Mouse (Mus musculus) limb, embryonic 13.5 days (tissue): Measurements from ENCODE around the gene Zdhhc16. TPM values are rescaled to one million over a fixed set of nuclear protein-coding genes. Genes with fewer than 3 reads are reported as not detected.

Experiments
- ATAC-seq: fragments of 200-750 bp; cut with Nextera tagmentation; 2 replicates; pipeline ENCODE4 v1.8.0; 2017; ENCODE audit warnings: low read depth, moderate number of reproducible peaks, moderate TSS enrichment; ENCODE audit not compliant: low FRiP score
- H3K27ac ChIP-seq: fragments of 300-500 bp; sonication (generic); 2 replicates; pipeline ENCODE4 v1.5.1; 2015; ENCODE audit warnings: inconsistent platforms, mild to moderate bottlenecking, moderate library complexity
- H3K27me3 ChIP-seq: fragments of 300-500 bp; sonication (generic); 2 replicates; pipeline ENCODE4 v1.6.1; 2015; ENCODE audit warnings: mild to moderate bottlenecking, inconsistent platforms
- H3K36me3 ChIP-seq: fragments of 300-500 bp; sonication (generic); 2 replicates; pipeline ENCODE4 v1.6.1; 2015; ENCODE audit warnings: inconsistent platforms, mild to moderate bottlenecking, moderate library complexity
- H3K4me1 ChIP-seq: fragments of 300-500 bp; sonication (generic); 2 replicates; pipeline ENCODE4 v1.6.1; 2015; ENCODE audit warnings: inconsistent platforms
- H3K4me2 ChIP-seq: fragments of 300-500 bp; sonication (generic); replicated peaks from 2 replicates; pipeline ENCODE4 v1.6.1; 2015; ENCODE audit warnings: inconsistent platforms, mild to moderate bottlenecking, moderate library complexity
- H3K4me3 ChIP-seq: fragments of 300-500 bp; sonication (generic); 2 replicates; pipeline ENCODE4 v1.5.1; 2015; ENCODE audit warnings: moderate library complexity, mild to moderate bottlenecking, inconsistent platforms
- H3K9ac ChIP-seq: fragments of 300-500 bp; sonication (generic); 2 replicates; pipeline ENCODE4 v1.6.1; 2015; ENCODE audit warnings: mild to moderate bottlenecking, inconsistent platforms
- H3K9me3 ChIP-seq: fragments of 300-500 bp; sonication (generic); 2 replicates; pipeline ENCODE4 v1.6.1; 2016; ENCODE audit warnings: inconsistent platforms
- WGBS: fragments of 180-500 bp; shearing (Covaris S2); methylation state at CpG from one replicate; pipeline ENCODE4 v1.1.7; 2015; 5-methylcytosine and 5-hydroxymethylcytosine counted together
- polyA plus RNA-seq: library from polyadenylated mRNA; unstranded; fragments of >200 nt; fragmentation: Nextera tagmentation; extraction: Ambion mirVana; gene quantifications from 2 replicates; pipeline ENCODE4 v1.2.1, GENCODE M21; 2015

Gene Zdhhc16
- polyA plus RNA-seq, 1 experiment from 2014 or later = 98.7 TPM

DNA sequence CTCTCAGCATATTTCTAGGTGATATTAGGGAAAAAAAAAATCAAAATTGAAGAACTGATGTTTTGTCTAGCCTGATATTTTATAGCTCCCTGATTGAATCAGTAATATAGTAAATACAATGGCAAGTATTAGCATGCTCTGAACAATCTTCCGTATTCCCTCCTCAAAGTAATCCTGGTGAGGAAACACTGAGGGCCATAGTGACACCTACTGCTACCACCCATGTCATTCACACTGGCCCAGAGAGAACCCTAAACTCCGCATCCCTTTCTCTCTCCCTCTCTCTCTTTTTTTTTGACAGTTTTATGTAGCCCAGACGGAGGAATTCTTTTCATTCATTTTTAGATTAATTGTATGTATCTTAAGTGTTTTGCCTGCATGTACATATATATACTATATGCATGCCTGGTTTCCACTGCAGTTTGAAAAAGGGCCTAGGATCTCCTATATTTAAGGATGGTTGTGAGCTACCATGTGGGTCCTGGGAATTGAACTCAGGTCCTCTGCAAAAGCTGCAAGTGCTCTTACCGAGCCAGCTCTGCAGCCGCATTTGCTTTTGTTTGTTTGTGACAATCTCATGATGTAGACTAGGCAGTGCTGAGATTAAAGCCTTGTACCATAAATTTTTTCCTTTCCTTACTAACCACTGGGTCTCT lies 12.7 kb upstream of the Zdhhc16 start:
- Histone ChIP-seq H3K9ac (no peak overlapping the region), H3K27ac (no peak overlapping the region), H3K4me2 (no peak overlapping the region), H3K27me3 (no peaks in the 10 kb centered on the region), H3K36me3 (peaks cover 73% of the 10 kb centered on the region), H3K4me3 (no peak overlapping the region), H3K9me3 (no peaks in the 10 kb centered on the region), H3K4me1 (no peaks in the 10 kb centered on the region)
- ATAC-seq = no peak
- WGBS = 70% methylated on average over 5 of the region's 5 CpGs

DNA sequence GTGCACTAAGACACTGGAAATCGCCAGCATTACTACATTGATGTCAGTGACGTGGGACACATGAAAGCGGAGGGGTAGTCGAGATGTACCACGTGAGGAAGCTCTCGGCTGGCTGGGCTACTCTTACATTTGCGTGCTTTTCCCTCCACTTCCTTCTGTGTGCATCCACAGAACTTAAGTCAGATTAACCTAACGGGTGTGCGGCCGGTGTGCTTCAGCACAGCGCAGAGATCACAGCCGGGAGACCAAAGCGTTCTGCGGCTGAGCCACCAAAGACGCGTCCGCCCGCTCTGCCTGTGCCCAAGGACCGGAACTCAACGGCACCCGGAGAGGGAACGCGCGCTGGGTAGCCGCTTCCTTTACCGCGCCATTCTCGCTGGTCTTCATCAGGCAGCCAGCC lies 594 bp upstream of the Zdhhc16 start:
- Histone ChIP-seq H3K4me3 (peak overlapping the region; percentile 87), H3K4me1 (peaks cover 21% of the 10 kb centered on the region), H3K27me3 (no peaks in the 10 kb centered on the region), H3K4me2 (peak overlapping the region; percentile 72), H3K9me3 (no peaks in the 10 kb centered on the region), H3K9ac (peak overlapping the region; percentile 85), H3K27ac (peak overlapping the region; percentile 52; the same call in 1 of the 2 replicates), H3K36me3 (peaks cover 42% of the 10 kb centered on the region)
- ATAC-seq = peak; percentile 28; the same call in 1 of the 2 replicates
- under 1% methylated on average over 28 of the region's 28 CpGs for WGBS

DNA sequence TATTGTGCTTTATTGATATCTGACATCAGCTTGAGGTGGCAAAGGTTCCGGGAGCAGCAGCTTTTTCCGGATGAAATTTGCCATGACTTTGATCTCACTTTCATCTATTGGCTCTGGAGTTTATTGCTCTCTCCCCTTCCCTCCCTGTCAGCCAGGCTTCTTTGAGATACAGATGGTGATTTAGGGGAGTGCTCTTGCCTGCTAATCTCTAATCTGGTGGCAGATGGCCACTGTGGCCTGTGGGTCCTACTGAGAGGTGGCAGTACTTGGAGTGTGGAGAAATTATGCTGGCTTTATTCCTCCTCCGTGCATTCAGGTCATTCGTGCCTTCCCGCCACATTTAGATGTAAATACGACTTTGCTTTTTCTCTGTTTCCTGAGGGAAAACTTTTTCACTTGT lies 844 bp downstream of the Zdhhc16 start:
- Histone ChIP-seq H3K27ac (no peak overlapping the region), H3K4me1 (peaks cover 21% of the 10 kb centered on the region), H3K36me3 (peaks cover 43% of the 10 kb centered on the region), H3K4me3 (peak overlapping the region; percentile 87), H3K4me2 (peak overlapping the region; percentile 72), H3K9me3 (no peaks in the 10 kb centered on the region), H3K27me3 (no peaks in the 10 kb centered on the region), H3K9ac (peak overlapping the region; percentile 91)
- ATAC-seq = no peak
- 22% methylated on average over 6 of the region's 6 CpGs for WGBS

DNA sequence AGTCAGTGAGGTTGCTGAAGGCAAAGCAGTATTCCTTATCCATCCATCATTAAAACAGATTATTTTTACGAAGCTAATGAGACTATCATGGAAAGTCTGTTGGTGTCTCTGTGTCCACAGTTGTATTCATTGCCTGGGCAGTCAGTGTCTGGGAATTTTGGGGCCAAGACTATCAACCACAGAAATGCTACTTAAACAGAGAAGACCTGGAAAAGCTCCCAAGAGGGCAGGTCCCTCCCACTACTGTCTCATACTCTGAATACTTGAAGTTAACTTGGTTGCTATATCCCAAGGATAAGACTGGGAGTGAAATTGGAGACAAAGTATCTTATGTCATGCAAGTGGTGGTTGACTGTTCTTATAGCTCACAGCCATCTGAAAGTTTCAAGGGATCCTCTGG lies 2.6 kb downstream of the Zdhhc16 start:
- Histone ChIP-seq H3K36me3 (peaks cover 46% of the 10 kb centered on the region), H3K9ac (no peak overlapping the region), H3K4me2 (no peak overlapping the region), H3K9me3 (no peaks in the 10 kb centered on the region), H3K27me3 (no peaks in the 10 kb centered on the region), H3K4me1 (peaks cover 21% of the 10 kb centered on the region), H3K4me3 (no peak overlapping the region), H3K27ac (no peak overlapping the region)
- ATAC-seq = no peak
- 96% methylated on average over 1 of the region's 1 CpGs for WGBS

DNA sequence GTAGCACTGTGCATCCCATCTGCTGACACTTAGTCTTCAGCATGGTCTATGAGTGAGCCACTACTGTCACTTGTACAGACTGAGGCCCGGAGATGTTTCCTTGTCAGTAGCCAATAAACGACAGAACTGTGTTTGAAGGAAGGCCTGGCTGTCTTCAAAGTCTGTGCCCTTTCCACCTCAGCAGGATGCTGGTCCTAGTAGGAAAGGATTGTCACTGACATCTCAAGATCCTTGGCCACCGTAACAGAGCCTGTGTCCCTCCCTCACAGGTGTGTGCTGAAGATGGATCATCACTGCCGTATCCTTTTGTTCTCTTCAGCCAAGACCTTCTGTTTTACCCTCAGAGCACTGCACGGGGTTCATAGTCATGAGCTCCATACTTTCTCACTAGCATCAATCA lies 5.3 kb downstream of the Zdhhc16 start:
- Histone ChIP-seq H3K4me3 (no peak overlapping the region), H3K27me3 (no peaks in the 10 kb centered on the region), H3K36me3 (peaks cover 69% of the 10 kb centered on the region), H3K9ac (no peak overlapping the region), H3K4me2 (no peak overlapping the region), H3K9me3 (no peaks in the 10 kb centered on the region), H3K27ac (no peak overlapping the region), H3K4me1 (peaks cover 12% of the 10 kb centered on the region)
- 90% methylated on average over 5 of the region's 5 CpGs for WGBS
- no peak for ATAC-seq

DNA sequence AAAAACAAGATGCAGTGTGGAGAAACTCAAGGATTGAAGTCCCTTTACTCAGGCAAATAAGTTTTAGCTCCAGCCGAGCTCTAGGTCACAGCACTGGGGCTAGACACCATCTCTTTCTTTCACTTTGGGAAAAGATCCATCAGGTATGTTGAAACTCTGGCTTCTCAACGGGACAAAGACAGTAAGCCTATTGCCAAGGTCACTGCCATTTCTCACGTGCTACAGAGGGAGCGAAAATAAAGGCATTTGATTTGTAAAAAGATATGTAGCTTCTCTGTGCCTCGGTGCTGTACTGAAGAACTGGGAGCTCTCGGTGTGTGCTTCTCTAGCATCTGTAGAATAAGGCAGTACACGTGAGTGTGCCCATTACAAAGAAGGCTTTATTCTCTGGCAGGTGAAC lies 10.6 kb downstream of the Zdhhc16 start:
- Histone ChIP-seq H3K4me2 (no peak overlapping the region), H3K36me3 (peaks cover 96% of the 10 kb centered on the region), H3K4me1 (no peaks in the 10 kb centered on the region), H3K27ac (no peak overlapping the region), H3K9ac (no peak overlapping the region), H3K9me3 (0 out of 2 replicates have a peak, but pooled peaks cover 7% of the 10 kb centered on the region), H3K4me3 (no peak overlapping the region), H3K27me3 (no peaks in the 10 kb centered on the region)
- no peak for ATAC-seq
- WGBS = 90% methylated on average over 7 of the region's 7 CpGs

DNA sequence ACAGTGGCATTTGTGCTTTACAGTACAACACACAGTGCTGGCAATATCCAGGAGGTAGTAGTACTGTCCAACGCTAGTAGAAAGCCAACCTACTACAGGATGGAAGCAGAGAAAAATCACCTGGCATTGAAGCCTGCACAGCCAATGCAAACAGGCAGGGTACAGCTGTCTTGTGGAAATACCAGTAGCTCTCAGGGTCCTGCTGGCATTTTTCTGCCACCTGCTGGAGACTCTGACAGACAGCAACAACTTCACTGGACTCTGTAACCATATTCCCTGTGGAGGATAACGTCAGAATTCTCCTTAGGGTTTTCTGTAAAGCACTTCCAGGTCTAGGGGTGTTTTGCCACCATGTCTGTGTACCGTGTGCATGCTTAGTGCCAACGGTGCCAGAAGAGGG lies 19.0 kb downstream of the Zdhhc16 start:
- Histone ChIP-seq H3K9ac (no peak overlapping the region), H3K4me2 (no peak overlapping the region), H3K4me1 (no peaks in the 10 kb centered on the region), H3K36me3 (peaks cover 98% of the 10 kb centered on the region), H3K27ac (no peak overlapping the region), H3K4me3 (no peak overlapping the region), H3K27me3 (no peaks in the 10 kb centered on the region), H3K9me3 (no peaks in the 10 kb centered on the region)
- WGBS = 79% methylated on average over 4 of the region's 4 CpGs
- peak; percentile 51; the same call in 1 of the 2 replicates for ATAC-seq

DNA sequence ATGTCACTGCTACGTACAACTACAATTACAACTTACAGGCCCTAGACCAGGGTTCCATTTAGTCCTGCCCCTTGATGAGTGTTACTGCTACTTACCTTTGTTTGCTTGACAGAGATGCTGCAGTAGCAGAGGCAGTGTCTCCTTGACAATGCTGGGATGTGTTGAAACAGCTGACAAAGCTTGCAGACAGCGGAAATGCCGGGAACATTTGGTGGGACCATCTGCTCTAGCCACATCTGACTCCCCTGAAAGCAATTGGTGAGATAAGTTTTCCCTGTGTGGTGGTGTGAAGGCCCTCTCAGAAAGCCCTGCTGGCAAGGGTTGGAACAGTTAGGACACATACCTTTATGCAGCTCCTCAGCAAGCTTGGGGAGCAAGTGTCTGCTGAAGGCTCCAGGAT lies 20.3 kb downstream of the Zdhhc16 start:
- peaks cover 98% of the 10 kb centered on the region for H3K36me3 ChIP-seq
- no peaks in the 10 kb centered on the region for H3K4me1 ChIP-seq
- no peaks in the 10 kb centered on the region for H3K9me3 ChIP-seq
- no peak overlapping the region for H3K9ac ChIP-seq
- no peak overlapping the region for H3K4me3 ChIP-seq
- H3K27ac ChIP-seq = no peak overlapping the region
- no peak for ATAC-seq
- H3K27me3 ChIP-seq = no peaks in the 10 kb centered on the region
- WGBS = 89% methylated on average over 3 of the region's 3 CpGs
- no peak overlapping the region for H3K4me2 ChIP-seq

DNA sequence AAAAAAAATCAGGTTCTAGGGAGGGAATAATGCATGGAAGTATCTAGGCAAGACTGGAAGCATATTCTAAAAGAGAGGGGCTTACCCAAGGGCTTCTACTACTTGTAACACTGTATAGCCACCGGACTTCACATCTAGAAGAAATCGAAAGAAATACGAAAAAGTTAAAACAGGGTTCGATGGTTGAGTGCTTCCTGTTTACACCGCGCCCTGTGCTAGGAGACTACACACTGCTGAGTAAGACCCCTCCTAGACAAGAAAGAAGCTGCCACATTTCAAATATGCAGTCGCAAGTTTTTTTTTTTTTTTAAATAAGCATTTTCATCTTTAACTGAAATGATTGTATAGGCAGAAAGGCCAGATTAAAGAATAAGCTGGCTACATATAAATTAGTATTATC lies 36.3 kb downstream of the Zdhhc16 start:
- Histone ChIP-seq H3K4me2 (no peak overlapping the region), H3K36me3 (peaks cover 49% of the 10 kb centered on the region), H3K4me3 (no peak overlapping the region), H3K27ac (no peak overlapping the region), H3K4me1 (peaks cover 8% of the 10 kb centered on the region), H3K9ac (no peak overlapping the region), H3K9me3 (no peaks in the 10 kb centered on the region), H3K27me3 (no peaks in the 10 kb centered on the region)
- no peak for ATAC-seq
- 98% methylated on average over 7 of the region's 7 CpGs for whole genome bisulfite sequencing

DNA sequence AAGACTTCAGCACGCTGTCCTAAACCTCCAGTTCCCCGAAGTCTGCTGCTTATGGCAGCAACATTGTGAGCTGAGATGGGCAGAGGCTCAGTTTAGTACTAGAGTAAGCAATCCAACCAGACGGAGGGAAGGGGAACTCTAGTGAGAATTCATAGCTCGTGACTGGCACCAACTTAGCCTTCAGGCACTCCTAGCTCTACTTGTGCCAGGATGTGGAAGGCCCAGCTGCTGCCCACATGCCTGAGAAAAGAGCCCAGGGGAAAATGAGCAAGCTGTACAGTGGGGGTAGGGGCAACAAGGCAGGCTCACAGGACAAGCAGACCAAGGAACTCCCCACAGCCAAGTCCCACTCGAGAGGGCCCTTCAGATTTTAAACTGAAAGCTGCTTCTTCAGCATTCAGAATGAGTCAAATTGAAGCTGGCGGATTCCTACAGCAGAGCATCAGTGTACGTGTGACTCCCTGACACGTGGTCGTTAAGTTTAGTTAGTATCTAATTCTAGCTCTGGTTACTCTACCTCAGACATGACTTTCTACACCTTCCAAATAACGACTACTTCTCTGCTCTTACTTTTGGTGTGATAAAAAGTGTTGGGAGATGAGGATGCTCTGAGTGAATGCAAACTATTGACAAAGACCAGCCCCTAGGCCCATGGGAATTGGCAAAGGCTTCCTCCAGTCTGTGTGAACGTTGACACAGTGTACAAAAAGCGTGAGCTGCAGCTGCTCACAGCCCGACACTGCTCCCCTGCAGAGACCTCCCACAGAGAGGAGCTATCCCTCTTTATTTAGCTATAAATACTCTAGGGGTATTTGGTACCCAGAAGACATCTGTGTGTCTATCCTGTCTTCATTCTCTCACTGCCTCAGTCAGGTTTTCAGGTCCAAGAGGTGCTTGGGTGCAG lies 40.9 kb downstream of the Zdhhc16 start:
- ATAC-seq = no peak
- Histone ChIP-seq H3K9ac (no peak overlapping the region), H3K27me3 (no peaks in the 10 kb centered on the region), H3K4me2 (no peak overlapping the region), H3K36me3 (peaks cover 5% of the 10 kb centered on the region), H3K4me1 (peaks cover 30% of the 10 kb centered on the region), H3K9me3 (no peaks in the 10 kb centered on the region), H3K27ac (no peak overlapping the region), H3K4me3 (no peak overlapping the region)
- 63% methylated on average over 13 of the region's 13 CpGs for WGBS

DNA sequence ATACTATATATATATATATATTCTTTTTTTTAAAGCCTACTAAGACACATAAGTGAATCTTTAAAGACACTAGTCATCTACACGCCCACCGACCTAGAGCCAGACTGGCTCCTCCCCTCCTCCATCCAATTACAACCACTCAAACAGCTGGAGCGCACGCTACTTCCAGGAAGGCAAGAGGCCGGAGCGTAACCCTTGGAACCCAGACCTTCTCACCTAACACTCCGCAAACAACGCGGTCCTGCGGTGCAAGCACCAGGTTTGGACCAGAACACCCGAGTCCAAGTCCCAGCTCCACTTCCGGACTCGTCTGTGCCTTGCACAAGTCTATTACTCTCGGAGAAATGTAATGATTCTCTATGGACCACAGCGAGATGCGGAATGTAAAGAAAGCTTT lies 47.1 kb downstream of the Zdhhc16 start:
- no peaks in the 10 kb centered on the region for H3K27me3 ChIP-seq
- H3K27ac ChIP-seq = peak overlapping the region; percentile 89
- H3K36me3 ChIP-seq = no peaks in the 10 kb centered on the region
- peak overlapping the region; percentile 91 for H3K4me3 ChIP-seq
- peak overlapping the region; percentile 80 for H3K4me2 ChIP-seq
- WGBS = 0% methylated on average over 16 of the region's 16 CpGs
- H3K9ac ChIP-seq = peak overlapping the region; percentile 90
- H3K4me1 ChIP-seq = peaks cover 46% of the 10 kb centered on the region
- ATAC-seq = no peak
- no peaks in the 10 kb centered on the region for H3K9me3 ChIP-seq

DNA sequence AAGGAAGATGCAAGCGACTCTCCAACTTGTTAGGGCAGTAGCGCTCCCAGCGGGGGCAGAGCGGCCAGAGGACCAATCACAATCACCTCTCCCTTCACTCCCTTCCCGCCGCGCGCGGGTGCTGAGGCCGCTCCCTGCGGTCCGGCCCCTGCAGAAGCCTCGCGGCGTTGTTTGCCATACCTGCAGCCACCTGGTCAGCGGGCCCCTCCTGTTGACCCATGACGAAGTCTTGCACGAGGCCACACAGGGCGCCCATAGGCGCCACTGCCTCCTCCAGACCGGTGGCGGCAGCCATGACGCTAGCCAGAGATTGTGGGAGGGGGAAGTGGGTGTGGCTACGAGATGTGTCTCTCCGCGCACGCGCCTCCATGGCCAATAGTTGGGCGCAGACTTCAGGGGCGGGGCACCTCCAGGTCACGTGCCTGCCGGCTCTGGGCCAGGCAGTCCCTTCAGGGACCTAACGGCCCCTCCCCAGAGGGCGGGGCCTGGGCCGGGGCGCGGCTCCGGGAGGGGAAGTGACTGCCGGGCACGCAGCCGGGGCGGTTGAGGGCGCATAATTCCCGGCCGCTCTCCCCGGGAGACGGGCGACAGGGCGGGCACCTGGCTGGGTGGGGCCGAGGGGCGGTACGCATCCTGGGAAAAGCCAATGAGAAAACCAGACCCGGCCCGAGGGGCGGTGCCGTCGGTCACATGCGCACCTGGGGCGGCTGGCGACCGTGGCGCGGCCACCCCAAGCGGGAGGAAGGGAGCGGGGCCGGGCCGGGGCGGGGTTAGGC lies 47.7 kb downstream of the Zdhhc16 start, which contains the start of gene Mms19:
Mms19 (minus strand) TSS at position 339 of the 776 bp plus-strand sequence.
- WGBS = 1% methylated on average over 63 of the region's 68 CpGs
- Histone ChIP-seq H3K27ac (peak within 1 kb of the TSS; percentile 89), H3K9ac (peak within 1 kb of the TSS; percentile 90), H3K4me1 (peaks cover 46% of the 10 kb centered on the region), H3K27me3 (no peaks in the 10 kb centered on the region), H3K4me2 (peak within 1 kb of the TSS; percentile 85), H3K36me3 (no peaks in the 10 kb centered on the region), H3K4me3 (peak within 1 kb of the TSS; percentile 91), H3K9me3 (no peaks in the 10 kb centered on the region)
- peak; percentile 95 for ATAC-seq
